Mouse (Mus musculus) neural tube, embryonic 14.5 days (tissue): ENCODE measurements at regions not wholly inside any gene's neighbourhood (a gene's known extent, or its start where the extent isn't known, plus 50 kb on each side); places are given as distances from the start of the nearest gene placed in this dataset.

Source experiments
- ATAC-seq: fragments of 200-750 bp; cut with Nextera tagmentation; 2 replicates; pipeline ENCODE4 v1.8.0; 2017; ENCODE audit warnings: low read depth, mild to moderate bottlenecking, moderate TSS enrichment, moderate library complexity
- H3K27ac ChIP-seq: fragments of 300-500 bp; sonication (generic); 2 replicates; pipeline ENCODE4 v1.5.1; 2014; ENCODE audit warnings: low read depth, mild to moderate bottlenecking, control low read depth, low read length, moderate library complexity, mixed read lengths
- H3K27me3 ChIP-seq: fragments of 300-500 bp; sonication (generic); 2 replicates; pipeline ENCODE4 v1.6.1; 2014; ENCODE audit warnings: low read length; ENCODE audit not compliant: control insufficient read depth, insufficient read depth
- H3K36me3 ChIP-seq: fragments of 300-500 bp; sonication (generic); 2 replicates; pipeline ENCODE4 v1.6.1; 2014; ENCODE audit warnings: low read length, mixed read lengths; ENCODE audit not compliant: control insufficient read depth, insufficient read depth
- H3K4me1 ChIP-seq: fragments of 300-500 bp; sonication (generic); 2 replicates; pipeline ENCODE4 v1.6.1; 2014; ENCODE audit warnings: low read length; ENCODE audit not compliant: control insufficient read depth, insufficient read depth
- H3K4me2 ChIP-seq: fragments of 300-500 bp; sonication (generic); 2 replicates; pipeline ENCODE4 v1.6.1; 2014; ENCODE audit warnings: mild to moderate bottlenecking, low read depth, low read length, control low read depth
- H3K4me3 ChIP-seq: fragments of 300-500 bp; sonication (generic); 2 replicates; pipeline ENCODE4 v1.5.1; 2014; ENCODE audit warnings: low read depth, low read length, control low read depth, mixed read lengths
- H3K9ac ChIP-seq: fragments of 300-500 bp; sonication (generic); replicated peaks from 2 replicates; pipeline ENCODE4 v1.6.1; 2014; ENCODE audit warnings: low read depth, mild to moderate bottlenecking, control low read depth, low read length, mixed read lengths
- H3K9me3 ChIP-seq: fragments of 300-500 bp; sonication (generic); 2 replicates; pipeline ENCODE4 v1.6.1; 2016; ENCODE audit warnings: low read length; ENCODE audit not compliant: control insufficient read depth
- WGBS: fragments of 180-500 bp; shearing (Covaris S2); extraction: QIAGEN DNeasy Blood & Tissue Kit; methylation state at CpG from one replicate; pipeline ENCODE4 v1.1.7; 2014; 5-methylcytosine and 5-hydroxymethylcytosine counted together

GRCm38 (mm10) chr13:112130220-112130619 lies 158.0 kb upstream of the Ankrd55 start:
- Histone ChIP-seq H3K4me1 (no peaks in the 10 kb centered on the region), H3K9me3 (no peaks in the 10 kb centered on the region), H3K4me2 (no peak overlapping the region), H3K9ac (no peak overlapping the region), H3K4me3 (no peak overlapping the region), H3K27ac (no peak overlapping the region), H3K36me3 (no peaks in the 10 kb centered on the region), H3K27me3 (no peaks in the 10 kb centered on the region)
- no peak for ATAC-seq
- 85% methylated on average over 4 of the region's 4 CpGs for WGBS

- Histone ChIP-seq H3K36me3 (no peaks in the 10 kb centered on the region), H3K4me3 (no peak overlapping the region), H3K4me2 (no peak overlapping the region), H3K9ac (no peak overlapping the region), H3K4me1 (no peaks in the 10 kb centered on the region), H3K9me3 (no peaks in the 10 kb centered on the region), H3K27ac (no peak overlapping the region), H3K27me3 (no peaks in the 10 kb centered on the region)
- WGBS: 84% methylated on average over 2 of the region's 2 CpGs
- no peak for ATAC-seq
These were observed 157.5 kb upstream of the Ankrd55 start for GRCm38 (mm10) chr13:112130774-112131173.

GRCm38 (mm10) chr13:112131191-112131590 lies 157.1 kb upstream of the Ankrd55 start:
- Histone ChIP-seq H3K27ac (no peak overlapping the region), H3K4me1 (no peaks in the 10 kb centered on the region), H3K27me3 (no peaks in the 10 kb centered on the region), H3K36me3 (no peaks in the 10 kb centered on the region), H3K9me3 (no peaks in the 10 kb centered on the region), H3K9ac (no peak overlapping the region), H3K4me3 (no peak overlapping the region), H3K4me2 (no peak overlapping the region)
- ATAC-seq: no peak
- WGBS: 55% methylated on average over 12 of the region's 12 CpGs

GRCm38 (mm10) chr13:112133736-112134135 lies 154.5 kb upstream of the Ankrd55 start:
- Histone ChIP-seq H3K9me3 (no peaks in the 10 kb centered on the region), H3K27ac (no peak overlapping the region), H3K27me3 (no peaks in the 10 kb centered on the region), H3K4me1 (no peaks in the 10 kb centered on the region), H3K4me2 (no peak overlapping the region), H3K4me3 (no peak overlapping the region), H3K36me3 (no peaks in the 10 kb centered on the region), H3K9ac (no peak overlapping the region)
- WGBS: 92% methylated on average over 2 of the region's 2 CpGs
- ATAC-seq: no peak

- no peak overlapping the region for H3K4me3 ChIP-seq
- H3K4me1 ChIP-seq: no peaks in the 10 kb centered on the region
- H3K27ac ChIP-seq: no peak overlapping the region
- WGBS: 85% methylated on average over 4 of the region's 4 CpGs
- no peak overlapping the region for H3K9ac ChIP-seq
- H3K4me2 ChIP-seq: no peak overlapping the region
- H3K27me3 ChIP-seq: no peaks in the 10 kb centered on the region
- ATAC-seq: no peak
- H3K9me3 ChIP-seq: no peaks in the 10 kb centered on the region
- H3K36me3 ChIP-seq: no peaks in the 10 kb centered on the region
These were observed 153.6 kb upstream of the Ankrd55 start for GRCm38 (mm10) chr13:112134701-112135100.

GRCm38 (mm10) chr13:112135777-112136176 lies 152.5 kb upstream of the Ankrd55 start:
- no peaks in the 10 kb centered on the region for H3K27me3 ChIP-seq

GRCm38 (mm10) chr13:112136850-112137249 lies 151.4 kb upstream of the Ankrd55 start:
- ATAC-seq: no peak
- H3K27ac ChIP-seq: no peak overlapping the region
- no peaks in the 10 kb centered on the region for H3K9me3 ChIP-seq
- H3K36me3 ChIP-seq: no peaks in the 10 kb centered on the region
- no peaks in the 10 kb centered on the region for H3K4me1 ChIP-seq
- no peak overlapping the region for H3K4me3 ChIP-seq
- H3K9ac ChIP-seq: no peak overlapping the region
- no peaks in the 10 kb centered on the region for H3K27me3 ChIP-seq
- no peak overlapping the region for H3K4me2 ChIP-seq
- WGBS: 36% methylated on average over 1 of the region's 1 CpGs

More at GRCm38 (mm10) chr13:112135777-112136176, 152.5 kb upstream of the Ankrd55 start:
- Histone ChIP-seq H3K27ac (no peak overlapping the region), H3K4me1 (no peaks in the 10 kb centered on the region), H3K9me3 (no peaks in the 10 kb centered on the region), H3K9ac (no peak overlapping the region), H3K36me3 (no peaks in the 10 kb centered on the region), H3K4me3 (no peak overlapping the region), H3K4me2 (no peak overlapping the region)
- ATAC-seq: no peak
- 63% methylated on average over 5 of the region's 5 CpGs for WGBS

- no peak for ATAC-seq
- Histone ChIP-seq H3K4me3 (no peak overlapping the region), H3K9ac (no peak overlapping the region), H3K27ac (no peak overlapping the region), H3K27me3 (no peaks in the 10 kb centered on the region), H3K36me3 (no peaks in the 10 kb centered on the region), H3K4me2 (no peak overlapping the region), H3K9me3 (no peaks in the 10 kb centered on the region), H3K4me1 (no peaks in the 10 kb centered on the region)
- WGBS: 76% methylated on average over 5 of the region's 5 CpGs
These were observed 147.4 kb upstream of the Ankrd55 start for GRCm38 (mm10) chr13:112140871-112141270.

GRCm38 (mm10) chr13:112144393-112145348 lies 143.6 kb upstream of the Ankrd55 start:
- ATAC-seq: no peak
- 70% methylated on average over 7 of the region's 7 CpGs for WGBS
- no peaks in the 10 kb centered on the region for H3K9me3 ChIP-seq

More at GRCm38 (mm10) chr13:112144393-112145348, 143.6 kb upstream of the Ankrd55 start:
- H3K27me3 ChIP-seq: no peaks in the 10 kb centered on the region
- H3K4me3 ChIP-seq: no peak overlapping the region
- H3K9ac ChIP-seq: no peak overlapping the region
- H3K27ac ChIP-seq: no peak overlapping the region
- H3K36me3 ChIP-seq: no peaks in the 10 kb centered on the region
- no peak overlapping the region for H3K4me2 ChIP-seq
- no peaks in the 10 kb centered on the region for H3K4me1 ChIP-seq
